Mouse (Mus musculus): ENCODE results near the gene Igfbp5. TPM values are rescaled to one million over a fixed set of nuclear protein-coding genes. Genes with fewer than 3 reads are reported as not detected.

Gene Igfbp5
- total RNA-seq, 2 experiments from 2014 or later: 248 to 267 TPM

DNA sequence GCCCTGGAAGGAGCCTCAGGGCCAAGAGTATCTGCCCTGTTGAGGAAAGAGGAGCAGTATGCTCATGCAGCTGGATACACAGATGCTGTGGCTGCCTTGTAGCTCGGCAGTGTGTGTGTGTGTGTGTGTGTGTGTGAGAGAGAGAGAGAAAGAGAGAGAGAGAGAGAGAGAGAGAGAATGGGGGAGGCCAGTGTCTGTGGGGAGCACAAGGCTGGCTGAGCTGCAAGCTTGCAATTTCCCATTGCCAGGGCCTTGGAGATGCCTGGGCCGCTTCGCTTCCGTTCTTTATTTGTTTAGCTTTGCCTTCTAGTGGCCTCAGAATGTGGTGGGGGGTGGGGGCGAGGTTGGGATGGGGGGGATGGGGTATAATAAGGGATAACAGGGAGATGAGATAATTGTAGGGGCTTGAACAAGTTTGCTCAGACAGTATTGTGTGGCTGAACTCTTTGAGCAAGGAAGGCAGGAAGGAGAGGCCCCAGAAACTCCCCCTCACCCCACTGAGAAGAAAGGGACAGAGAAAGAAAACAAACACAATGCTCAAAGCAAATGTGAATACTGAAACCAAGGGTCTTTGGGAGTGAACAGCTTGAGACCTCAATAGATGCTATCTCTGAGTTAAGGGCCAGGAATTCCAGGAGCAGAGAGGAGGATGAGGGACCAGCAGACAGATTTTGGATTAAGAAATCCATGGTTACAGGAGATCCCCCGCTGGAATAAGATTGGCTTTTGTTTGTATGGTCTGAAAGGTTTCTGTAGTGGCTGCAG lies 60.9 kb downstream of the Igfbp5 start:
- no peak for TF ChIP-seq CTCF (IDR thresholded peaks at IDR 0.05)
- H3K27ac ChIP-seq: no peak overlapping the region
- no peak overlapping the region for H3K4me3 ChIP-seq
- intact Hi-C loops (cut with DNase I): no loop called here
- DNase-seq: no peak

DNA sequence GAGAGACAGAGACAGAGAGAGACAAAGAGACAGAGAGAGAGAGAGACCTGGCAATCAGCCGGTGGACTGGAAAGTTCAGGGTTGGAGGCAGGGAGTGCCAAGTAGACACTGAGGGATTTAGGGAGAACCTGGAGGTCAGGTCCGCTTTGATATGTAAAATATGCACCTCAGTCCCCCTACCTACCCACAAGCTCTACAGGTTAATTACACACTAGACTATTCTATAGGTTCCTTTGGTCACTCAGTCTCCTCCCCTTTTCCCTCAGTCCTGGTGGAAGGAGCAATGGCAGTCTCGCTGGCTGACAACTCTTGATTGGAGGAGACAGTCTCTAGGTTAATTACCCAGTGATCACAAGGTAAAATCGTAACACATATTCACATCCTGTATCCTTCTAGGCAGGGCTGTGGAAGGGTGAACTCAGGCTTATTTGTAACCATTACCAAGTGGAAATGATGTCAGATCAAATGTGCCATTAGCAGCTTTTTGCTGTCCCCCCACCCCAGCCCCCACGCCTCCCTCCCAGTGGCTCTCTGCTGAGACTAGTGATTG lies 61.5 kb downstream of the Igfbp5 start:
- intact Hi-C loops (cut with DNase I): no loop called here
- DNase-seq: no peak
- Histone ChIP-seq H3K27ac (no peak overlapping the region), H3K4me3 (no peak overlapping the region)
- no peak for TF ChIP-seq CTCF (IDR thresholded peaks at IDR 0.05)

DNA sequence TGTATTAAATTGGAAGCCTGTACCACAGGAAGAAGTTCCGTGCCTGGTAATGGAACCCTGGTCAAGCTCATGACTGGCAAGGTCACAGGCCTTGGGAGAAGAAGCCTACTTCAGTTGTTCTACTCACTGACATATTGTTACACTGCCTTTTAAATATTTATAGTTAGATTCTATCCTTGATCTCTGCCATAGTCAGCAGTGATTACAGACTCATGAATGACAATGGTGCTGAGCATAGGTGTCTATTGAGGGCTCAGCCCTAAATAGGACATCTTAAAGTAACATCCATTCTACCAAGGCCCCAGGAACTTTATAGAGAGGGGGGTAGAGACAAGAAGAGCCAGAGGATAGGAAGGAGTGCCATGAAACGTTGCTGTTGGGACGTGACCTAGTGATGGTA lies 63.6 kb downstream of the Igfbp5 start:
- H3K4me3 ChIP-seq: no peak overlapping the region
- intact Hi-C loops (cut with DNase I): no loop called here
- no peak overlapping the region for H3K27ac ChIP-seq
- TF ChIP-seq CTCF (IDR thresholded peaks at IDR 0.05): no peak
- DNase-seq: no peak

DNA sequence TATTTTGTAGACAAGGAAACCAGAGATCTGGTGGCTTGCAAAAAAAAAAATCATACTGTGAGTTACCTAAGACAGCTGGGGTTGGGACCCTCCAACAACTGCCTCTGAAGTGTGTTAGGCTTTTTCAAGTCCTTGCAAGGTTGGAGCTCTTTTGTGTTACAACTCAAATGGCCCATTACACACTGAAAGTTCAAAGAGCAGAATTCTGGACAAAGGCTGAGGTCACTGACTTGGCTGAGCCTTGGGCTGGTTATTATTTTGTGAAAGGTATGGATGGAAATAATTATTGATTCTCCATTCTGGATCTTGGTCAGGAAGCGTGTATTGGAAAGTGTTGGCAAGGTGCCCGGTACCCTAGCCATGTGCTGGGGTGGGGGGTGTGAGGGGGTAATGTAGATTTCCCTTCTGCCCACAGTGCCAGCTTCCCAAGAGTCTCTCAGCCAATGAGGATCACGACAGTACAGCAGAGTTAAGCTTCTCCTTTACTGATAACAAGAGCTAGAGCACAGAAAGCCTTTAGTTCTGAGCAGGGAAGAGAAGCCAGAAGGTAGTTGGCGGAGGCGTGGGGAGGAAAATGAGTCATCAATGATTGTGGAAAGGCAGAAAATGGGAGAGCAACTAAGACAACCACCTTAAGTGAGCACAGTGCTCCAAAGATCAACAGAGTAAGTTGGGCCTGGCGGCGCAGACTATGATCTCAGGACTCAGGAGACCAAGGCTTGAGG lies 64.6 kb downstream of the Igfbp5 start:
- no peak for DNase-seq
- no peak for TF ChIP-seq CTCF (IDR thresholded peaks at IDR 0.05)
- intact Hi-C loops (cut with DNase I): no loop called here
- Histone ChIP-seq H3K27ac (no peak overlapping the region), H3K4me3 (no peak overlapping the region)

DNA sequence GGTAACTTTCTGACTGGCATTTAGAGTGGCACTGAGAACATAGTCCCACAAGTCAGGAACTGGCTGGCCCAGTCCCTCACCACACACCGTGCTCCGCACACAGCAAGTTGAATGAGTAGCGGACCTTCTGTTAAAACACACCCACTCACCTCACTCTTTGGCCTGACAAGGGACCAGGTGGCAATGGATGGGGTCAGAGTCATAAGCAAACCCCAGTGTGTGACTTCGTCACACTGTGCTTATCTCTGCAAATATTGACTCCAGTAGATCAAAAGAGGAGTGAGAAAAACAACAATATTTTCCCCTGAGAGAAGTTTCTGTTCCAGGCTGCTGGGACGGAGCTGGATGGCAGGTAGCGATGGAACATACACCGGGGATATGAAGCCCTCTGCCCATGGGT lies 65.4 kb downstream of the Igfbp5 start:
- H3K4me3 ChIP-seq: no peak overlapping the region
- intact Hi-C loops (cut with DNase I): no loop called here
- no peak for DNase-seq
- no peak for TF ChIP-seq CTCF (IDR thresholded peaks at IDR 0.05)
- H3K27ac ChIP-seq: no peak overlapping the region

Other genes starting within 250 kb of the Igfbp5 start
- not detected for gene Ankar, start 174.3 kb downstream of the Igfbp5 start, total RNA-seq (2021)
- gene Rpl37a, start 163.6 kb downstream of the Igfbp5 start, total RNA-seq (2021): 100 to 1,000 TPM; 527 to 602 TPM
- not detected for gene Igfbp2, start 50.4 kb downstream of the Igfbp5 start, total RNA-seq (2021)
- gene Tnp1, start 141.0 kb upstream of the Igfbp5 start, total RNA-seq (2021): not detected

All from gastrocnemius, adult 2 months (tissue).